Mouse (Mus musculus): ENCODE results near the gene Cetn2.

Cetn2 gene

GRCm38 (mm10) chrX:72917884-72918681 lies at the start of gene Cetn2, which contains the start of gene Nsdhl:
Gene Cetn2 (minus strand): TSS chrX:72918411.
Gene Nsdhl (plus strand): TSS chrX:72918557.
- peak; percentile 81 for DNase-seq (ENCODE audit: low read depth, low spot score)

- DNase-seq (ENCODE audit: low read depth, low spot score), result no peak
Measured at GRCm38 (mm10) chrX:72962743-72963142, 44.5 kb upstream of the Cetn2 start.

- no peak for DNase-seq (ENCODE audit: low read depth, low spot score)
Measured at GRCm38 (mm10) chrX:72961511-72961910, 43.3 kb upstream of the Cetn2 start.

GRCm38 (mm10) chrX:72960431-72960830 lies 42.2 kb upstream of the Cetn2 start:
- no peak for DNase-seq (ENCODE audit: low read depth, low spot score)

- no peak for DNase-seq (ENCODE audit: low read depth, low spot score)
Measured at GRCm38 (mm10) chrX:72956486-72956885, 38.3 kb upstream of the Cetn2 start.

- DNase-seq (ENCODE audit: low read depth, low spot score), result no peak
Measured at GRCm38 (mm10) chrX:72953464-72953863, 35.3 kb upstream of the Cetn2 start.

GRCm38 (mm10) chrX:72921391-72921790 lies 3.2 kb upstream of the Cetn2 start:
- no peak for DNase-seq (ENCODE audit: low read depth, low spot score)

- no peak for DNase-seq (ENCODE audit: low read depth, low spot score)
Measured at GRCm38 (mm10) chrX:72918682-72919059, 460 bp upstream of the Cetn2 start.

- DNase-seq (ENCODE audit: low read depth, low spot score), result no peak
Measured at GRCm38 (mm10) chrX:72911611-72912010, 6.6 kb downstream of the Cetn2 start.

GRCm38 (mm10) chrX:72908404-72908741 lies 9.8 kb downstream of the Cetn2 start:
- DNase-seq (ENCODE audit: low read depth, low spot score), result no peak

GRCm38 (mm10) chrX:72907619-72908403 lies 10.4 kb downstream of the Cetn2 start:
- no peak for DNase-seq (ENCODE audit: low read depth, low spot score)

GRCm38 (mm10) chrX:72902530-72902929 lies 15.7 kb downstream of the Cetn2 start:
- DNase-seq (ENCODE audit: low read depth, low spot score), result no peak

GRCm38 (mm10) chrX:72896055-72896437 lies 22.2 kb downstream of the Cetn2 start:
- no peak for DNase-seq (ENCODE audit: low read depth, low spot score)

- no peak for DNase-seq (ENCODE audit: low read depth, low spot score)
Measured at GRCm38 (mm10) chrX:72895388-72896054, 22.7 kb downstream of the Cetn2 start.
